Mouse (Mus musculus) CD4-positive helper T cell, adult 2 months (primary cell): ENCODE data around the gene Defb23.

Experiments
- DNase-seq: peaks from one replicate; pipeline ENCODE4 v3.0.0-alpha.2; 2012; ENCODE audit warnings: low read depth, missing footprints, low spot score

Defb23 gene

DNA sequence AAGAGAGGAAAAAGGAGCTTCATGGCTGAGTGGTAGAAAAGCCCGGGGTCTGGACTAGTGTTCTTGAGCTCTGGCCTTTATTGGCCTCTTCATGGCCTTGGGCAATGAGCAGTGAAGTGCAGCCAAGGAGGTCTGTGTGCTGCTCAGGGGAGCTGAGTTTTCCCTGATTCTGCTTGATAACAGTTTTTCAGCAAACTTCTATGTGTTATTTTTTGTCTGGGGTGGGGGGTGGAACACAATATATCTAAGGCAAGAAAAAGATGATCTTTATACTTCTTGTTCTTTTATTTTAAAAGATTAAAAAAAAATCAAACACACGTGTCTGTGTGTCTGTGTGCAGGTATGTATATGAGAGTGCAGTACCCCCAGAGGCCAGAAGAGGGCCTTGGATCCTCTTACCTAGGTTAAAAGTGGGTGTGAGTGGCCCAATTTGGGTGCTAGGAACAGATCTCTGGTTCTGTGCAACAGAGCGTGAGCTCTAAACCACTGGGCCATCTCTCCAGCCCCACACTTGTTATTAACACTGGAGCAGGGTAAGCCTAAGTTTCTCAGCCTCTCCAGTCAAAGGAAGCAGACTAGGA, at the start of gene Defb23:
Gene Defb23 (minus strand): TSS at position 51 of the 581 bp plus-strand sequence.
- DNase-seq = no peak

DNA sequence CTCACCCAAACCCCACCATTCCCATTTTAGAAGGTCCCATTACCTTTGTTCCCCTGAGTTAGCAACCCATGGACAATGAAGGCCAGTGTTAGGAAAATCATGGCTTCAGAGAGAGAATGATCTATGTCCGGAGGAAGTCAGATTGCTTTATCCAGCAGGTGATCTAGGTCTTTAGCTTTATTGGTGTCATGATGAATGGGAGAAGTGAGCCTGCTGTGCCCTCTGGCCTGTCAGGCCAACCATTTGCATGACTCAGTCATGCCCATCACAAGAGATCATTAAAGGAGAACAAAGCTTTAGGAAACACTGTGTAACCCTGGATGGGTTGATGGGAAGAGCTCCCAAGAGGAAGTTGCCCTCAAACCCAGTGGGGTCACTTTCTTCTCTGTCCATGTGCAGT, 47.2 kb upstream of the Defb23 start, which contains the start of gene Defb26:
Gene Defb26 (minus strand): TSS at position 101 of the 400 bp plus-strand sequence.
- no peak for DNase-seq

DNA sequence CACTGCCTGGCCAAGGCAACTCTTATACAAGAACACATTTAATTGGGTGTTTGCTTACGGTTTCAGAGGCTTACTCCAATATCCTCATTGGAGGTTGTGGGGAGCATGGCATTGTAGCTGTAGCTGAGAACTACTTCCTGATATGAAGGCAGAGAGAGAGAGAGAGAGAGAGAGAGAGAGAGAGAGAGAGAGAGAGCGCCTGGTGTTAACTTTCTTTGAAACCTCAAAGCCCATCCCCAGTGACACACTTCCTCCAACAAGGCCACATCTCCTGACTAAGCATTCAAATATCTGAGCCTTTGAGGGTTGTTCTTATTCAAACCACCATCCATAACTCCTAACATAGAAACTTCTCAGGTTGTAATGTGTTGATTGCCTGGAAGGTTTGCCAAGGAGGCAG, 39.5 kb upstream of the Defb23 start:
- no peak for DNase-seq

DNA sequence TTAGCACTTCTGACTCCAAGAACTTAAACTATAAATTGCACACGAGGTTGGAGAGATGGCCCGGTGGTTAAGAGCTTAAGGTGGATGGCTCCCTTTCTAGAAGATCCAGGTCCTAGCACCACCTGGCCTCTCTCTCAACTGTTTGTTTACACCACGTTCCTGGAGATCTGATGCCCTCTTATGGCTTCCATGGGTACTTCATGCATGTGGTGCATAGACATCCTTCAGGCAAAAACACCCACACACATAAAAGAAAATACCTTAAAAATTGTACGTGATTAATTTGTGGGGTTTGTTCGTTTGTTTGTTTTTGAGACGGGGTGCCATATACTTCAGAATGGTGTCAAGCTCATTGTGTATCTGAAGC, 36.4 kb upstream of the Defb23 start:
- no peak for DNase-seq

DNA sequence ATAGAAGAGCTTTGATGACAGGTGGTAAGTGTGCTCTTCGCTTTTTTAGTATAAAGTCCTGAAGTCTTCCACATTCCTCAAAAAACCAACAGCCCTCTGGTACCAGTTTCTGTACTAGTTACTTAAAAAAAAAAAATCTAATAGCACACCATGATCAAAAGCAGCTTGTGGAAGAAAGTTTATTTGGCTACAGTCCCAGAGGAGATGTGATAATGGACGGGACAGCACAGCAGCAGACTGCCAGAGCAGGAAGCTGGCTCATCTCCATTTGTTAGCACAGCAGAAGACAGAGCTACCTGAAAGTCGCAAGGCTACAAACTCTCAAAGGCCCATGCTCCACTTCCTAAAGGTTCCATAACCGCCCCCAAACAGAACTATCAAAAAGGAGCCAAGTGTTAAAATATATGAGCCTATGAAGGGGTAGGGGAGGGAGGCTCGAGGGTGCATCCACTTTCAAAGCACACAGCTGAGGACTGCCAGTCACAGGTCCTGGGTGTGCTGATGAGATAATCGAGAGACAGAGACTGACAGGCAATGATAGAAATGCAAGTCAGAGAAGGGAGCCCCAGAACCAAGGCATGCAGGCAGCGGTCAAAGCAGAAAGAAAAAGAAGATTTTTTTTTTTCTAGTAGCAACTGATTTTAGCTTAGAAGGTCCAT, 35.9 kb upstream of the Defb23 start:
- no peak for DNase-seq

DNA sequence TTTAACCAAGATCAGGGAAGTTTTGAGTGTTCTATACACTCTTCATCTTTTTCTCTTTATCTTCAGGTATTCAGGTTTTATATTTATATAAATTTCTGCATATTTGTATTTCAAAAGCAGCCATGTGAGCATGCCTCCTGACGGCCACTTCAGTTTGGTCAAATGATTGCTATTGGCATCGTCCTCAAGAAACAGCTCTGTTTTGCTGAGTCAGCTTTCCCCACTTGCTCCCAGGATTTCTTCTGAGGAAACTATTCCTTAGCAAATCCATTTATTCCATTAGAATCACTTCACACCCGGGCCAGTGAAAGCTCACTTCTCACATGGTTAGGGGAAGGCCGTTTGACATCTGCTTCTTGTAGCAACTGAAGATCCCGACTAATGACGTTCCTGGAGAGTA, 33.6 kb upstream of the Defb23 start:
- no peak for DNase-seq

DNA sequence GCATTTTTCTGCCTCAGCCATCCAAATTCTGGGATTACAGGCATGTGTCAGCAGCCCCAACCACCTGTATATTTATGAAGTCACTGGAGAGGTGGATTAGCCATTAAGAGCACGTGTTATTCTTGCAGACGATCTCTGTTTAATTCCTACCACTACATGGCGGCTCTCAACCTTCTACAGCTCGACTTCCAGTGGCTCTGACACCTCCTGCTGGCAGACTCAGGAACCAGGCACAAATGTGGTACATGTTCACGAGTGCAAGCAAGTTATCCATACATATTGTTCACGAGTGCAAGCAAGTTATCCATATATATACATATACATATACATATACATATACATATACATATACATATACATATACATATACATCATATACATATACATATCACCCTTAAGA, 28.7 kb upstream of the Defb23 start:
- DNase-seq = no peak

DNA sequence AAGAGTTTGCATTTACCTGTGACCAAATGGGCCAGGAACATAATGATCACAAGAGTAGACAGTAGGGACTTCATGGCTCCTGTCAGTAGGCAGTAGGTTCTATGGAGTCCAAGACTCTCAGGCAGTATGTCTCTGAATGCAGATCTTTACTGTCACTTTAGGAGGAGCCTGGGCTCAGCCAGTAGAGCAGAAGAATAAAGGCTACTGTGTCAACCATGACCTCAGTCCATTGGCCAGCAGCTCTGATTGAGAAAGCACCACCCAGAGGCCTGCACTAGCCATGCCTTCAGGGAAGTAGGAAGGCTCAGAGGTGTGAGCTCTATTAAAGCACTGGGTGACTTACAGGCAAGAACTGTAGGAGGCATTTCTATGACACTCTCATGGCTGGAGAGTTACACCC, 25.6 kb upstream of the Defb23 start, which contains the start of gene Defb22:
Gene Defb22 (minus strand): TSS at position 101 of the 400 bp plus-strand sequence.
- no peak for DNase-seq

DNA sequence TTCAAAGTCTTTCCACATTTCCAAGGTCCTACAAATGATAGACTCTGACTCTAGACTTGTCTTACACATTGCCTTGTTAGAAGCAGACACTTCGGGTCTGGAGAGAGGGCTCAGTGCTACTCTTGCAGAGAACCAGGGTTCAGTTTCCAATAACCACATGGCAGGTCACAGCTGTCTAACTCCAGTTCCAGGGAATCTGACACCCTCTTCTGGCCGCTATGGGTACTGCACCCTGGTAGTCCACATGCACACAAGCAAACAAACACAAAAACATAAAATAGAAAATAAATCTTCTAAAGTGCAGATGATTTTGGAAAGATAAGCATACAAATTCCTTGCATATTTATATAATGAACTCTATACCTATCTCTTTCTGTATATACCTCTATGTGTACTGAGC, 22.6 kb upstream of the Defb23 start:
- no peak for DNase-seq

DNA sequence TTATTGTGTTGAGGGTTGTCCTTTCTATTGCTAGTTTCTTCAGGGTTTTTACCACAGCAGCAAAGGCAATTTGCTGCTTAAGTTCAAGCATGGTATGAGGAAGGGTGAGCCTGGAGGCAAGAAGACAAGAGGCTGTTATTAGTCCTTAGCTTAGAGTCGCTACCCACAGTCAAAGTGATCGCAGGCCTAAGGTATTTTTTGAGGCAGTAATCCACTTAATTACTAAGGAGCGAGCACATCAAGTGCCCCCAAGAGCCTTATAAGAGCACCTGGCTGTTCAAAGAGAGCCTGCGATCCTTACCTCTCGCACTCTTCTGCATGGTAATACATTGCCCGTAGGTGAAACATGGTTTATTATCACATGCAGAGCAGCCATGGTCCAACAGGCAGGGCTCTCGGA, 17.3 kb upstream of the Defb23 start:
- no peak for DNase-seq

DNA sequence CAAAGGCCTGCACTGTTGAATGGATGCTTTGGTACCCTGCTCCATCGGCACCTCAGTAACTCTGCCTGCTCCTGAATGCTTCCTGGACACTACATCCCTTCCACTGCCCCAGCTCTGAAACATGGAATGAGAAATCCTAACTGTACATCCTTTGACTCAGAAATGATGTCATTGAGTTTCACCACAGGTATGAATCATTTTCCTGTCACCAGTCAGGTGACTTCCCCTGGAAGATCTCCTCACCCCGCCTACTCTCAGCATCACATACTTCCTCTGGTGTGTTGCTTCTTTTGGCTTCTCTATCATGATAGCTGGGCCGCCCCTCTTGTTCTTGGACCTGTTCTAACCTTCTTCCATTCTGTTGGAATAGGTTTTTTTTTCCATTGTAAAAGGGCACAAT, 16.5 kb upstream of the Defb23 start:
- DNase-seq = peak; percentile 10

DNA sequence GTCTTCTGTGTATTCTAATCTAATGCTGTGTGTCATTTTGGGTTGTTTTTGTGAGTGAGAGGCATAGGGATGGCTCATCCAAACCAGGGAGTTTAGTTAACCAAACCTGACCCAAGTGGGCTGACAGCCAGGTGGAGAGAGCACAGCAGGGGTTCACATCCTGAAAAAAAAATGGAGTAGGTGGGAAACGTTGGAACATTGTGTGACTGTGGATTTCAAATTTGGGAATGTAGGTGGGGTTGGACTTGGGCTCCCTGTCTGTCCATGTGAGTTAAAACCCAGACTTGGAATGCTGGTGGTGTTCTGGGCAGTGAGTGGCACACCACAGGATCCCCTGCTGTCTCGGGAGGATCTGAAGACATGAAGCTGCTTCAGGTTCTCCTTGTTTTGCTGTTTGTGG, 12.3 kb upstream of the Defb23 start, which contains the start of gene Defb20:
Gene Defb20 (plus strand): TSS at position 301 of the 400 bp plus-strand sequence.
- DNase-seq = no peak

DNA sequence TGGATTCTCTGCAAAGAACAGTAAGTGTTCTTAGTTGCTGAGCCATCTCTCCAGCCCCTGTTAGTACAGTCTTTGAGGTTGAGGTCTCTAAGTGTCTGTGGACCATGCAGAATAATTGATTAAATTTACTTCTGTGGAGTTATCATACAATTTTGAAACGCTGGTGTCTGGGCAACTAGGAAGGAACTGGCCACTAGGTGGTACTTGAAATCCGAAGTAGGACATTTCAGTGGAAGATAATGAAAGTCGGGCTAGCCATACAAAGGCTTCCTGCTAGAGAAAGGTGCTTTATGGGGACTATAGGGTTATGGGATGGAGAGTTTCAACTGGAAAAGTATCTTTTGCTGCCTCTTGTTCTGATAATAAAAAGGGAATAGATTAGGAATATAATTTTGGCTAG, 8.0 kb upstream of the Defb23 start:
- DNase-seq = no peak

DNA sequence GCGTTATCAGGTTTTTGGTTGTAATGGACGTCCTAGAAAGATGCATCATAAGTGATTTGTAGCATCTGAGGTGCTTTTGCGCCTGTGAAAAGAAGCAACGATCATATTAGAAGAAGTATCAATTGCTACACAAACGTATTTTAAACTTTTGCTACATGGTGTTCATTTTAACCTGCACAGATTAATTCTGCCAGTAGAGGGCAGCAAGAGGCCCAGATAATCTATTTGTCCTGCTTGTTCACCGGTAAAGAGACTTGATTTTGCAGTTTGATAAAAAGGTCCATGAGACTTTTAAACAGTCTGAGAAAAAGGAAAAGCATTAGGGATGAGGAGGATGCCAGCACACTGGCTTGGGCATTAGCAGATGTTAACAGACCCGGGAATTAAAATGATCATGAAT, 6.6 kb upstream of the Defb23 start:
- DNase-seq = peak; percentile 21

DNA sequence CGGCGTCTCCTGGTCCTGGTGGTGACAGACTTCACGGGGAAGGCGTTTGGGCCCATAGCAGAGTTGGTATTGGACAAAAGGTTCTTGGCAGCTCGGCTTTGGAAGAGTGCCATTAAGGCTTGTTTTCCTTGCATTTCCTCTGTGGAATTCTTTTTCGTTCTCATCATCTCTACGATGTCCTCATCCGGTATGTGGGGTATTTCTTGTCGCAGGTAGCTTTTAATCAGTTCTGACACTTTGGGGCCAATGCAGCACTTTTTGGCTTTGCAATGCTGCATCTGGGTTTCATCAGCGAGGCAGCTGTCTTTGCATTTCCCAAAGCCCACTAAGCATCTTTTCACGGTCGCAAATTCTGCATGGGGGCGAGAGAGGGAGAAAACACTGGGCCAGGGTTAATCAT, 5.2 kb downstream of the Defb23 start:
- no peak for DNase-seq

DNA sequence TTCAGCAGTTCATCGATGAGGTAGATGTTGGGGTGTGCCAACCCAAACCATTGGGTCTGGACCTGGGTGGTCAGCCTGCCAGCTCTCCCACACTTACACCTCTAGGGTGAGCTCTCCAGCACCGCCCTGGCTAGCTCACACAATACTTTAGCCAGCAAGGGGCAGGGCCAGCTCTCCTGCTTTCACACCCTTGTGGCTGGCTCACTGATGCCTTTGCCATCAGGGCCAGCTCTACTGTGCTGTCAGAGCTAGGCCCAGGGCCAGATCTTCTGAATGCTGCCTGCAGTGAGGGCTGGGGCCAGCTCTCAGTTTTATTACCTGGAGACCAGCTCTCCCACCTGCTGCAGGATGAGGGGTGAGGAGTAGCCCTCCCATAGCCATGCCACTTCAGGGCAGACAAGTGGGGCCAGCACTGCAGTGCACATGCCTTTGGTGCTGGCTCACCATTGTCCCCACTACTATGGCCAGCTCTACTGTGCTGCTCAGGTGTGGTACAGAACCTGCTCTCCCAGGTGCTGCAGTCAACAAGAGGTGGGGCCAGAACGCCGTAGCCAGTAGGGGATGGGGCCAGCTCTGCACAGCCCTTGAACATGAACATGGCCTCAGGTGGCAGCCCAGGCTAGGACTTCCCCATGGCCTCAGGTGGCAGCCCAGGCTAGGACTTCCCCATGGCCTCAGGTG, 12.2 kb downstream of the Defb23 start:
- DNase-seq = no peak

DNA sequence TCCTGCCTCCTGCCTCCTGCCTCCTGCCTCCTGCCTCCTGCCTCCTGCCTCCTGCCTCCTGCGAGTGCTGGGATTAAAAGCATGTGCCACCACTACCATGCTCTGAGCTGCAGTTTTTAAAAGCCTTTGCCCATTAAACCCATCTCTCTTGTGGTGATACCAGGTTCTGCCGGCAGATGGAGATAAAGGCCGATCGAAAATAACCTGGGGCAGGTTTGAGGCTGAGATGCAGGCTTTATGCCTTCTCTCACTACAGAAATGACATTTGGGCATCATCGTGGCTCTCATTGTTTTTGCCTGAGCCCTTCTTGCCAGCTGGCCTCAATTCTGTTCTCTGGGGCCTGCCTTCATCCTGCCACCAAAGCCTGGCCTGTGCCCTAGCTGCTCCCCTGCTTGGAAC, 14.2 kb downstream of the Defb23 start:
- peak; percentile 13 for DNase-seq

DNA sequence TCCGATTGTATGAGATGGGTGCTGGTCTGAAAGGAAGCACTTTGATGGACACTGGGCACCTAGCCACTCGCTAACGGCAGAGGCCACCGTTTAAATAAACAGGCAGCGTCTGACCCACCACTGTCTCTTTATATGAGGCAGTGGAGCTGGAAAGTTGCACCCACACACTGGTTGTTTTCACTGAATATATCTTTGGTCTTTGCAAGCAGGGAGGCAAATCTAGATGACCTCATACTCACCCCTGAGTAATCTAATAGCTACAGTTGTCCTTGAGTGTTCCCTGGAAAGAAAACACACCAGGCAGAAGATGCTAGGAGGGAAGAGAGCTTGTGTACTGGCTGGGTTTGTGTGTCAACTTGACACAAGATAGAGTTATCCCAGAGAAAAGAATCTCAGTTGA, 17.0 kb downstream of the Defb23 start:
- no peak for DNase-seq

DNA sequence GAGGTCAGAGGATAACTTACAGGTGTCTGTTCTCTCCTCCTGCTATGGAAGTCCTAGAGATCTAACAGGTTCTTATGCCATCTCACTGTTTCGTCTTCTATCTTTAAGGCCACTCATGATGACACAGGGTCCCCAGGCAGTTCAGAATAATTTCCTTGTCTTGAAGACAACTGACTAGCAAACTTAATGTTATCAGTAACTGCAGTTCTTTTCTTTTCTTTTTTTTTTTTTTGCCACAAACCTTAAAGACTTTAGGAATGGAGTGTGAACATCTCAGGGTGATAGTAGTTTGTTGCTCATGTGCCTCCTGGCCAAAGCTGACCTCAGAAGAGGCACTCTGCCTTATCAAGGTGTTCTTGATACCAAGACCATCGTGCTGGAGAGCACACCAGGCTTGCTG, 17.8 kb downstream of the Defb23 start:
- DNase-seq = no peak

DNA sequence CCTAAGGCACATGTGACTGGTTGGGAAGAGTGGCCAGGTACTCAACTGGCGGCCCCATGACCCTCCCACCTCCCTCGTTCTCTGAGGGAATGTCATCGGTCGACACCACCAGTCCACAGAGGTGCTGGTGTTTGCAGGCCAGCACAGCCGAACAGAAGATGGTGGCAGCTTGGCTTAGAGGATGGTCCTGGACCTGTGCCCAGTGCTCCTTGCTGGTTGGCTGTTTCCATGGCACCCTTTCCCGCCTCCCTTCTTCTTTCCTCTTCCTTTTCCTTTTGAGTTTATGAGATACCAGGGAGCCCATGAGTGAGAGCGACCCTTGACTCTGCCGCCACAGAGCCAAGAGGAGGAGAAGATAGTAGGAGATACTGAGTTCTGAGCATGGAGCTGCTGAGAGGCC, 21.1 kb downstream of the Defb23 start:
- no peak for DNase-seq

DNA sequence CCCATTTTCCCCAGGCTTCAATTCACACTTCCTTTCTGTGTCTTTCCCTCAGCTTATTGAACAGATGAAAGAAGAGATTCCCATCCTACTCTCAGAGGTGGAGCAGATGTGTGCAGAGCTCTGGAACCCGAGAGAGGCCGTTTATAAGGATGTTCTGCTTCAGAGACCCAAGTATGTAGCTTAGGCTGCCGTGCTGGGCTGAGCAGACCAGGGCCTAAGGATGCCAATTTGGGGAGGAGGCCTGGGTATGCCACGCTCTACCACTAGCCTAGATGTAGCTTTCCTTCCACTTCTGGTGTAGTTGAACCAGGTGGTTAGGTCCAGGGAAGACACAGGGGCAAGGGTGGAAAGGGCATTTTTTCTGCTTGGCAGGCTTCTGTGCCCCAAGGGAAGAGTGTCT, 22.1 kb downstream of the Defb23 start:
- no peak for DNase-seq

DNA sequence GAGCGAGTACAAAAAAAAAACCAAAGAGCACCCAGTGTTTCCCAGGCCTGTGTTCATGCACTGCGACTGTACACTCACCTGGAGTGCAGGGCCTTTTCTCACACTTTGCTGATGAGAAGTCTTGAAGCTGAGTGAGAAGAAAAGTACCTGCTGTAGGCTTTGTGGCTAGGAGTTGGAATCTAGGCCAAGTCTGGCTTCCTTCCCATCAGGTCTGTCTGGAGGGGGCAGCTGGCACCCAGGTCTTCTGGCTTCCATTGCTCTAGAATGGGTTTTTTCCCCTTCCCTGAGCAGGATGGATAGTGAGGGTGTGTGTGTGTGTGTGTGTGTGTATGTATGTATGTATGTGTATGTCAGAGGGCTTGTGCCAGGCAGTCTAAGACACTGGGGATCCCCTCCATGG, 24.6 kb downstream of the Defb23 start:
- no peak for DNase-seq

DNA sequence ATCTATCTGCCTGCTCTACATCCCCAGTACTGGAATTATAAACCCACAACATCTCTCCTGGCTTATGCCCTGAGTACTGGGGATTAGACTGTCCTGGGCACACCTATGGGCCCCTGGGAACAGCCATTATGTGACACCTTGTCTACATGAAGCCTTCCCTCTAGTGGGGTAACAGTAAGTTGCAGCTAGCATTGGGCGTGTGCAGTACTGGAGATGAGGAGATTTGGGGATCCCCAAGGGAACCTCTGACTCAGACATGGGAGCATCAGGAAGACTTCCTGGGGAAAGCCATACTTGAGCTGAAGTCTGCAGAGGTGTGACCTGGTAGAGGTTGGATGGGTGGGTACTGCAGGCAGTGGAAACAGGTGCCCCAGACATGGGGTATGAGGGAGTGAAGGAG, 25.5 kb downstream of the Defb23 start:
- no peak for DNase-seq
